Mouse (Mus musculus) cerebellum, postnatal 25 days (tissue): ENCODE results near the gene Psmb8.

Experiments used
- DNase-seq, 2 experiments: peaks; one replicate each; pipeline ENCODE4 v3.0.0; 2021; ENCODE audit warnings: mixed read lengths in 2 of 2

Psmb8 gene

GRCm38 (mm10) chr17:34193468-34193867, 4.1 kb upstream of the Psmb8 start:
- DNase-seq = no peak

DNA sequence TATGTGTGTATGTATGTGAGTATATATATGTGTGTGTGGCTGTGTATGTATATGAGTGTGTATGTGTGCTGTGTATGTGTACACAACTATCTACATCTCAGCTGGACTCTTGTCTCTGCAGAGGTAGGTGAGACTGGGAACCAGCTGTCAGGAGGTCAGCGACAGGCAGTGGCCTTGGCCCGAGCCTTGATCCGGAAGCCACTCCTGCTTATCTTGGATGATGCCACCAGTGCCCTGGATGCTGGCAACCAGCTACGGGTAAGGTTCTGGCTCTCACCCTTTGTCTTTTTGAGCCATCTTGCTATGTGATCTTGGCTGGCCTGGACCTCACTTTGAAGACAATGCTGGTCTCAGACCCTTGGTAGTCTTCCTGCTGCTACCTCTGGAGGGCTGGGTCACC, 2.8 kb upstream of the Psmb8 start:
- no peak for DNase-seq

DNA sequence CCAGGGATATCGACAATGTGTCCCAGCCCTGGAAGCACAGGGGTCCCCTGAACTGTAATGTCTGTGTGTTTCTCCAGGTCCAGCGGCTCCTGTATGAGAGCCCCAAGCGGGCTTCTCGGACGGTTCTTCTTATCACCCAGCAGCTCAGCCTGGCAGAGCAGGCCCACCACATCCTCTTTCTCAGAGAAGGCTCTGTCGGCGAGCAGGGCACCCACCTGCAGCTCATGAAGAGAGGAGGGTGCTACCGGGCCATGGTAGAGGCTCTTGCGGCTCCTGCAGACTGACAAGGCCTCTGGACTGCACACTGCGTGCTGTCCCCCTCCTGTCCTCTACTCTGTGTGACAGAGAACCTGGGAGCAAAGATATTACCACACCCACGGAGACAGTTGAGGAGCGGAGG, 1.0 kb upstream of the Psmb8 start:
- DNase-seq = no peak

GRCm38 (mm10) chr17:34197904-34198520, 491 bp downstream of the Psmb8 start:
- DNase-seq = no peak

- no peak for DNase-seq
Measured at GRCm38 (mm10) chr17:34198521-34198912, 996 bp downstream of the Psmb8 start.

DNA sequence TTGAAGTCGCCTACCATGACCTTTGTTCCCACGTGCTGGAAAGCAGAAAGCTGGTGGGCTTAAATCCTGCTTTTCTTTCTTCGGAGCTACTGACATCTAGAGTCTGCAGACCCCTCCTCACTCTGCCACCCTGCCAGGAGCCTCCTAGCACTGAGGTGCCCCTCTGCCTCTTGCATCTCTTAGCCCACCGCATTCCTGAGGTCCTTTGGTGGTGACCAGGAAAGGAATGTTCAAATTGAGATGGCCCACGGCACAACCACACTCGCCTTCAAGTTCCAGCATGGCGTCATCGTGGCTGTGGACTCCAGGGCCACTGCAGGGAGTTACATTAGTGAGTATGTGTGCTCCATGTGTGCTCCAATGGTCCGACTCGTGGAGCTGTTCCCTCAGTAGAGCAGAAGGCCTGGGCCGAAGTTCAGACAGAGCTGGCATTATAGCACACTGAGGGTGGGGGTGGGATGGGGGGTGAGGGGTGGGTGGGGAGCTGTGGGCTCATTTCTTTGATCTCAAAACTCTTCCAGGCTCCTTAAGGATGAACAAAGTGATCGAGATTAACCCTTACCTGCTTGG, 1.6 kb downstream of the Psmb8 start:
- no peak for DNase-seq

DNA sequence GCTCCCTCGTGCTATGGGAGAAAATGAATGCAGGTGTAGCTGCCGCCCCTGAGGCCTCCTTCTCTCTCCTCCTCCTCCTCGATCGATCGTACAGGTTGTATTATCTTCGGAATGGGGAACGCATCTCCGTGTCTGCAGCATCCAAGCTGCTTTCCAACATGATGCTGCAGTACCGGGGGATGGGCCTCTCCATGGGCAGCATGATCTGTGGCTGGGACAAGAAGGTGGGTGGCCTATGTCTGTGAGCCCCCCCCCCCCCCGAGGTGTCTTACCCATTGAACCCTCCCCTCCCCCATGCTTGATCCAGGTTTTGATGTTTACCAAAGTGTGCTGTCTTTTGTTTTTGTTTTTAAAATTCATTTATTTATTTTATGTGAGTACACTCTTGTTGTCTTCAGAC, 2.5 kb downstream of the Psmb8 start:
- no peak for DNase-seq

- DNase-seq = no peak
Measured at GRCm38 (mm10) chr17:34200772-34201505, 3.4 kb downstream of the Psmb8 start.

- DNase-seq = no peak
Measured at GRCm38 (mm10) chr17:34201506-34202055, 4.1 kb downstream of the Psmb8 start.

- no peak for DNase-seq
Measured at GRCm38 (mm10) chr17:34202760-34203442, 5.4 kb downstream of the Psmb8 start.

DNA sequence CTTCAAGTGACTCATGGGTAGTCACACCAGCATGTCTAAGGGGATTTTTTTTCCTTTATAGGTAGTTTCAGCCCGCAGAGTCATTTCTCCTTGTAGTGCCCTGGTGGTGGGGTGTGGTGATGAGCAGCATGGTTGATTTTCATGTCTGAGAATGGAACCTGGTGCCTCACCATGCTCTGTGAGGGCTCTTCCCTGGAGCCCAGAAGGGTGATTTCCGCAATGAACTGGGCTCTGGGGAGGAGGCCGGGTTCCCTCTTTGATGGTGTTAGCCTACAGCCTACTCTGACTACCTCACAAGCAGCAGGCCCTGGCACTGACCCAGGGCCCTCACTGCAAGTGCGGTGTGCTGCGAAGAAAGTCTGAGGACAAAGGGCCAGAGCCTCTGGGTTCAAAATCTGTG, 5.9 kb downstream of the Psmb8 start, which contains the start of gene Tap2:
Tap2 (plus strand) TSS at position 84 of the 400 bp plus-strand sequence.
- DNase-seq = no peak

DNA sequence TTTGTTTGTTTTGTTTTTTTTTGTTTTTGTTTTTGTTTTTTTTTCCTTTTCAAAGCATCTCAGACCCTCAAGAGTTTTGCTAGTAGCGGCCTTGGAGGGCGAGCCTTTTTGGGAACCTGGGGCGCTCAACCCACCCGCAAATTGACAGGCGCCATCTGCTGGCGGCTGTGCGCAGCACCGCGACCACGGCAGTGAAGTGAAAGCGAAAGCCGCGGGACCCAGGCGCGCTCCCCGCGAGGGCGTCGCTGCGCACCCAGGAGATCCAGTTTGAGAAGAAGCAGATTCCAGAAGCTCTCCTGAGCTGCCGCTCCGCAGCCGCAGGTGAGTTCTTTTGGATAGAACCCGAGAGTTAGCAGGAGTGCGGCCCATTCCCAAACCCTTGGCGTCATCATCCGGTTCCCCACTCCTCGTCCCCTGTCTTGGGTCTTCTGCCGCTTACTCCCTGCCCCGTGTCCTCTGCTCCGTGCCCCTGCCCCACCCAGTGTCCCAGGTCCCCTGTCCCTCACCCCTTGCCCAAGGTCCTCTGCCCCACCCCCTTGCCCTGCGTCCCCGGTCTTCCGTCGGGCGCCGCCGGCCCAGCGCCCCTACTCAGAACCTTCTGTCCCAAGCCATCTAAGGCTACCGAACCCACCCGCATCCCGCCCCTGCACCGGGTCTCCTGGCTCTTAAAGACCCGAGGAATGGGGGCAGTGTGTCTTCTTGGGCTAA, 6.9 kb downstream of the Psmb8 start:
- peak; percentile 86 to 92 for DNase-seq

GRCm38 (mm10) chr17:34205021-34205745, 7.7 kb downstream of the Psmb8 start:
- DNase-seq = no peak

DNA sequence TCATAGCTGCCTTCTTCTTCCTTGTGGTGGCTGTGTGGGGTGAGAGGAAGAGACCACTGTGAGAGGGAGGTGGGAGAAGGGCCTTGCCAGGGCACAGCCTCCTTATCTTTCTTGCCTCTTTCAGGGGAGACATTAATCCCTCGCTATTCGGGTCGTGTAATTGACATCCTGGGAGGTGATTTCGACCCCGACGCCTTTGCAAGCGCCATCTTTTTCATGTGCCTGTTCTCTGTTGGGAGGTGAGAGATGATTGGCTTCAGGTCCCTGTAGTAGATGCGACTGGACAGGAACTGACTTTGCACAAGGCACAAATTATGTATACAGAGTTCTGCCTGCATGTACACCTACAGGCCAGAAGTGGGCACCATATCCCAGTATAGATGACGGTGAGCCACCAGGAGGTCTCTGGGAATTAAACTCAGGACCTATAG, 8.2 kb downstream of the Psmb8 start:
- no peak for DNase-seq

DNA sequence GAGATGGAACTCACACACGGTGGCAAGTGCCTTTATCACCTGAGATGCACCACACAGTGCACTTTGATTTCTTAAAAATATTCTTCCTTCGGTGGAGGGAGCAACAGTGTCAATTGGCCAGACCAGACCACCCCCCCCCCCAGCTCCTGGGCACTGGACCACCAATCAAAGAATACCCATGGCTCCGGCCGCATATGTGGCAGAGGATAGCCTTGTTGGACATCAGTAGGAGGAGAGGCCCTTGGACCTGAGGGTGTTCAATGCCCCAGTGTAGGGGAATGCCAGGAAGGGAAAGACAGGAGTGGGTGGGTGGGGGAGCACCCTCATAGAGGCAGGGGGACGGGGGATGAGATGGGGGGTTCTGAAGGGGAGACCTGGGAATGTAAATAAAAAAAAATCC, 9.2 kb downstream of the Psmb8 start:
- no peak for DNase-seq

- no peak for DNase-seq
Measured at GRCm38 (mm10) chr17:34207456-34207855, 9.9 kb downstream of the Psmb8 start.

- DNase-seq = no peak
Measured at GRCm38 (mm10) chr17:34207866-34208265, 10.3 kb downstream of the Psmb8 start.

DNA sequence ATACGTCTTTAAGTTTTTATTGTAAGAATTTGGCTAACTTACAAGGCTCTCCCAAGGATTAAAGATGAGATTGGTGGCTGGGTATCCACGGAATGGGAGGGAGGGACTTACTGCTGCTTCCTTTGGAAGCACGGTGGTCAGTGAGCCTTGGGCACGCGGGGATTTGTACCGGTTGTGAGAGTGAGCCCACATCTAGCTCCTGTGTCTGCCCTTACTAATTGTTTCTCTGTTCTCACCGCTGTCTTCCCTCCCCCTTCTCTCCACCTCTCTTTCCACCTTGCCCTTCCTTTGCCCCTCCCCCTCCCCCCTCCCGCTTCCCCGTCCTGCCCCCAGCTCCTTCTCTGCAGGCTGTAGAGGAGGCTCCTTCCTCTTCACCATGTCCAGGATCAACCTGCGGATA, 10.9 kb downstream of the Psmb8 start:
- DNase-seq = no peak

GRCm38 (mm10) chr17:34209680-34210079, 12.2 kb downstream of the Psmb8 start:
- DNase-seq = no peak

DNA sequence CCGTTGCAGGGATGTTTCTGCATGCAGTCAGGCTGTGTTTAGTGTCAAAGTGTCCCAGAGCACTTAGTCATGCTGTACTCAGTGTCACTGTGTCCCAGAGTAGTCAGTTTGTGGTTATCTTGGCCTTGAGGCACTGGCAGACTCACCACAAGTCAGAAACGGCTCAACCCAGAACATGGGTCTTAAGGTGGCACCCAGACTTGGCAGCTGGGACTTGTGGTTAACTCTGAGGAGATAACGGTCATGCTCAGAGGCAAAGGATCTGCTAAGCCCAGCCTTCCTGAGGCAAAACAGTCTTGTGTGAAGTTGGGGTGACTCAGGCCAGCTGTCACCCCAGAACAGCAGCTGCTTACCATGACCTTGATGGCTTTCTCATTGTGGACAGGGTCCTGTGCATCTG, 13.1 kb downstream of the Psmb8 start:
- no peak for DNase-seq

DNA sequence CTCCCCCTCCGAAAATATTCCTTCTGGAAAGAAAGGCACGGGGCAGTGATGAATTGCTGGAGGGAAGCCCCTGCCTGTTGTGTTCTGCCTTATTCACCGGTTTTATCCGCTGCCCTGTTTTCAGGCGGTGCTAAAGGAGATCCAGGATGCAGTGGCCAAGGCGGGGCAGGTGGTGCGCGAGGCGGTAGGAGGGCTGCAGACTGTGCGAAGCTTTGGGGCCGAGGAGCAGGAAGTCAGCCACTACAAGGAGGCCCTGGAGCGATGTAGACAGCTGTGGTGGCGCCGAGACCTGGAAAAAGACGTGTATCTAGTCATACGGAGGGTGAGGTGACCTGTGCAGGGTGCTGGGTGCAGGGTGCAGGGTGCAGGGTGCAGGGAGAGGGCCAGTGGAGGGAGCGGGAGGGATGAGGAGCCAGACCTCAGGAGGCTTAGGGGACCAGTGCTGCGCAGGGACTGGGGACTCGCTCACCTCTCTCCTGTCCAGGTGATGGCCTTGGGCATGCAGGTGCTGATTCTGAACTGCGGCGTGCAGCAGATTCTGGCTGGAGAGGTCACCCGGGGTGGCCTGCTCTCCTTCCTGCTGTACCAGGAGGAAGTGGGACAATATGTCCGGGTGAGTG, 14.3 kb downstream of the Psmb8 start:
- DNase-seq = no peak

- DNase-seq = no peak
Measured at GRCm38 (mm10) chr17:34213936-34214335, 16.4 kb downstream of the Psmb8 start.
